Mouse (Mus musculus): ENCODE data around the gene C130032M10Rik. TPM values are rescaled to one million over a fixed set of nuclear protein-coding genes. Genes with fewer than 3 reads are reported as not detected.
A peak's percentile ranks its signal among the peaks of the same experiment; 100 is the strongest.

C130032M10Rik gene
- polyA plus RNA-seq, 1 experiment, result 0.06 TPM

- TF ChIP-seq REST (IDR thresholded peaks at IDR 0.05; ENCODE audit: insufficient read depth, insufficient read length) (no peak), MAX (IDR thresholded peaks at IDR 0.05; ENCODE audit: low read depth) (no peak), POLR2A (IDR thresholded peaks at IDR 0.05; ENCODE audit: insufficient read length, low read depth) (no peak), MYOG (IDR thresholded peaks at IDR 0.05; ENCODE audit: control insufficient read depth in 1 of 3, insufficient read depth in 1 of 3, insufficient read length in 2 of 3, low read depth in 2 of 3) (no peak), MYOD1 (IDR thresholded peaks at IDR 0.05; ENCODE audit: control insufficient read depth in 1 of 3, insufficient read length in 2 of 3, low read depth in 2 of 3) (no peak), TCF12 (IDR thresholded peaks at IDR 0.05; ENCODE audit: insufficient read depth, poor library complexity, severe bottlenecking) (no peak), POLR2AphosphoS2 (IDR thresholded peaks at IDR 0.05; ENCODE audit: insufficient read length, low read depth) (no peak), SRF (IDR thresholded peaks at IDR 0.05; ENCODE audit: control insufficient read depth, insufficient read length, low read depth) (no peak), TCF3 (IDR thresholded peaks at IDR 0.05; ENCODE audit: insufficient read length, low read depth) (no peak), E2F4 (IDR thresholded peaks at IDR 0.05; ENCODE audit: insufficient read depth) (no peak), CEBPB (IDR thresholded peaks at IDR 0.05; ENCODE audit: insufficient read depth, poor library complexity, severe bottlenecking) (no peak), USF1 (IDR thresholded peaks at IDR 0.05; ENCODE audit: low read depth) (no peak)
Observed at GRCm38 (mm10) chr9:114501913-114502312, 13.6 kb upstream of the C130032M10Rik start.

GRCm38 (mm10) chr9:114502711-114503427 is 12.6 kb upstream of the C130032M10Rik start:
- Histone ChIP-seq H3K36me3 (ENCODE audit: control insufficient read depth, insufficient read depth) (no peaks in the 10 kb centered on the region), H3K4me3 (no peak overlapping the region), H3K79me2 (ENCODE audit: control insufficient read depth, insufficient read depth) (no peaks in the 10 kb centered on the region), H3K27me3 (ENCODE audit: control insufficient read depth, insufficient read depth, insufficient read length) (no peaks in the 10 kb centered on the region), H3ac (ENCODE audit: control insufficient read depth, insufficient read length) (no peak overlapping the region), H3K4me2 (ENCODE audit: low read depth) (no peak overlapping the region)
- TF ChIP-seq TCF12 (IDR thresholded peaks at IDR 0.05; ENCODE audit: insufficient read depth, poor library complexity, severe bottlenecking) (no peak), MYOG (IDR thresholded peaks at IDR 0.05; ENCODE audit: control insufficient read depth in 1 of 3, insufficient read depth in 1 of 3, insufficient read length in 2 of 3, low read depth in 2 of 3) (peak in 2 of 3 experiments; percentile 27 to 73), MYOD1 (IDR thresholded peaks at IDR 0.05; ENCODE audit: control insufficient read depth in 1 of 3, insufficient read length in 2 of 3, low read depth in 2 of 3) (peak in 1 of 3 experiments; percentile 60)

More at GRCm38 (mm10) chr9:114501913-114502312, 13.6 kb upstream of the C130032M10Rik start:
- Histone ChIP-seq H3K79me2 (ENCODE audit: control insufficient read depth, insufficient read depth) (no peaks in the 10 kb centered on the region), H3K4me2 (ENCODE audit: low read depth) (no peak overlapping the region), H3ac (ENCODE audit: control insufficient read depth, insufficient read length) (no peak overlapping the region), H3K4me3 (no peak overlapping the region), H3K27me3 (ENCODE audit: control insufficient read depth, insufficient read depth, insufficient read length) (no peaks in the 10 kb centered on the region), H3K36me3 (ENCODE audit: control insufficient read depth, insufficient read depth) (no peaks in the 10 kb centered on the region)

- H3K4me2 ChIP-seq (ENCODE audit: low read depth), result no peak within 1 kb of the TSS
- TF ChIP-seq MYOG (IDR thresholded peaks at IDR 0.05; ENCODE audit: control insufficient read depth in 1 of 3, insufficient read depth in 1 of 3, insufficient read length in 2 of 3, low read depth in 2 of 3) (no peak), SRF (IDR thresholded peaks at IDR 0.05; ENCODE audit: control insufficient read depth, insufficient read length, low read depth) (no peak), MYOD1 (IDR thresholded peaks at IDR 0.05; ENCODE audit: control insufficient read depth in 1 of 3, insufficient read length in 2 of 3, low read depth in 2 of 3) (no peak), POLR2AphosphoS2 (IDR thresholded peaks at IDR 0.05; ENCODE audit: insufficient read length, low read depth) (no peak), USF1 (IDR thresholded peaks at IDR 0.05; ENCODE audit: low read depth) (no peak), TCF12 (IDR thresholded peaks at IDR 0.05; ENCODE audit: insufficient read depth, poor library complexity, severe bottlenecking) (no peak), REST (IDR thresholded peaks at IDR 0.05; ENCODE audit: insufficient read depth, insufficient read length) (no peak), POLR2A (IDR thresholded peaks at IDR 0.05; ENCODE audit: insufficient read length, low read depth) (no peak), E2F4 (IDR thresholded peaks at IDR 0.05; ENCODE audit: insufficient read depth) (no peak), TCF3 (IDR thresholded peaks at IDR 0.05; ENCODE audit: insufficient read length, low read depth) (no peak), MAX (IDR thresholded peaks at IDR 0.05; ENCODE audit: low read depth) (no peak), CEBPB (IDR thresholded peaks at IDR 0.05; ENCODE audit: insufficient read depth, poor library complexity, severe bottlenecking) (no peak)
- no peak within 1 kb of the TSS for H3ac ChIP-seq (ENCODE audit: control insufficient read depth, insufficient read length)
- H3K27me3 ChIP-seq (ENCODE audit: control insufficient read depth, insufficient read depth, insufficient read length), result no peaks in the 10 kb centered on the region
- H3K36me3 ChIP-seq (ENCODE audit: control insufficient read depth, insufficient read depth), result no peaks in the 10 kb centered on the region
- no peaks in the 10 kb centered on the region for H3K79me2 ChIP-seq (ENCODE audit: control insufficient read depth, insufficient read depth)
- H3K4me3 ChIP-seq, result no peak within 1 kb of the TSS
Observed at GRCm38 (mm10) chr9:114504816-114505215, 10.7 kb upstream of the C130032M10Rik start, which contains the start of gene Ccr4. Gene Ccr4 (minus strand): TSS chr9:114504916.

GRCm38 (mm10) chr9:114506564-114506963 is 8.9 kb upstream of the C130032M10Rik start:
- no peaks in the 10 kb centered on the region for H3K27me3 ChIP-seq (ENCODE audit: control insufficient read depth, insufficient read depth, insufficient read length)
- TF ChIP-seq MYOD1 (IDR thresholded peaks at IDR 0.05; ENCODE audit: control insufficient read depth in 1 of 3, insufficient read length in 2 of 3, low read depth in 2 of 3) (peak in 1 of 3 experiments; percentile 45), CEBPB (IDR thresholded peaks at IDR 0.05; ENCODE audit: insufficient read depth, poor library complexity, severe bottlenecking) (no peak), MYOG (IDR thresholded peaks at IDR 0.05; ENCODE audit: control insufficient read depth in 1 of 3, insufficient read depth in 1 of 3, insufficient read length in 2 of 3, low read depth in 2 of 3) (peak in 1 of 3 experiments; percentile 40)
- H3K4me3 ChIP-seq, result no peak overlapping the region

GRCm38 (mm10) chr9:114507421-114507820 is 8.1 kb upstream of the C130032M10Rik start:
- Histone ChIP-seq H3K27me3 (ENCODE audit: control insufficient read depth, insufficient read depth, insufficient read length) (no peaks in the 10 kb centered on the region), H3K4me3 (no peak overlapping the region), H3K4me2 (ENCODE audit: low read depth) (no peak overlapping the region), H3ac (ENCODE audit: control insufficient read depth, insufficient read length) (no peak overlapping the region), H3K79me2 (ENCODE audit: control insufficient read depth, insufficient read depth) (no peaks in the 10 kb centered on the region), H3K36me3 (ENCODE audit: control insufficient read depth, insufficient read depth) (no peaks in the 10 kb centered on the region)
- TF ChIP-seq USF1 (IDR thresholded peaks at IDR 0.05; ENCODE audit: low read depth) (no peak), E2F4 (IDR thresholded peaks at IDR 0.05; ENCODE audit: insufficient read depth) (no peak), TCF12 (IDR thresholded peaks at IDR 0.05; ENCODE audit: insufficient read depth, poor library complexity, severe bottlenecking) (no peak), MYOD1 (IDR thresholded peaks at IDR 0.05; ENCODE audit: control insufficient read depth in 1 of 3, insufficient read length in 2 of 3, low read depth in 2 of 3) (no peak), TCF3 (IDR thresholded peaks at IDR 0.05; ENCODE audit: insufficient read length, low read depth) (no peak), SRF (IDR thresholded peaks at IDR 0.05; ENCODE audit: control insufficient read depth, insufficient read length, low read depth) (no peak), MAX (IDR thresholded peaks at IDR 0.05; ENCODE audit: low read depth) (no peak), MYOG (IDR thresholded peaks at IDR 0.05; ENCODE audit: control insufficient read depth in 1 of 3, insufficient read depth in 1 of 3, insufficient read length in 2 of 3, low read depth in 2 of 3) (no peak), POLR2AphosphoS2 (IDR thresholded peaks at IDR 0.05; ENCODE audit: insufficient read length, low read depth) (no peak), POLR2A (IDR thresholded peaks at IDR 0.05; ENCODE audit: insufficient read length, low read depth) (no peak), REST (IDR thresholded peaks at IDR 0.05; ENCODE audit: insufficient read depth, insufficient read length) (no peak), CEBPB (IDR thresholded peaks at IDR 0.05; ENCODE audit: insufficient read depth, poor library complexity, severe bottlenecking) (no peak)

More at GRCm38 (mm10) chr9:114506564-114506963, 8.9 kb upstream of the C130032M10Rik start:
- no peak overlapping the region for H3K4me2 ChIP-seq (ENCODE audit: low read depth)
- no peaks in the 10 kb centered on the region for H3K36me3 ChIP-seq (ENCODE audit: control insufficient read depth, insufficient read depth)
- H3K79me2 ChIP-seq (ENCODE audit: control insufficient read depth, insufficient read depth), result no peaks in the 10 kb centered on the region
- H3ac ChIP-seq (ENCODE audit: control insufficient read depth, insufficient read length), result no peak overlapping the region

Data from myocyte (in vitro differentiated cells).